Mouse (Mus musculus) MEL (cell line): Measurements from ENCODE around the gene Ucp2. TPM values are rescaled to one million over a fixed set of nuclear protein-coding genes. Genes with fewer than 3 reads are reported as not detected.

Experiments
- DNase-seq: peaks from one replicate; pipeline ENCODE4 v3.0.0; 2011; ENCODE audit warnings: low read depth, low spot score
- H3K27ac ChIP-seq: 2 replicates; pipeline ENCODE4 v1.5.1; 2012; ENCODE audit warnings: low read depth, mild to moderate bottlenecking, control low read depth, low read length, moderate library complexity; ENCODE audit not compliant: control insufficient read depth
- H3K27me3 ChIP-seq, 2 experiments: fragments of 150-350 bp in 1 of 2; sonication (generic) in 1 of 2; 2 replicates each; pipeline ENCODE4 v1.6.1; 2012; ENCODE audit warnings: low read length in 2 of 2, mild to moderate bottlenecking in 2 of 2, improper control_type of control experiment in 1 of 2, moderate library complexity in 1 of 2; ENCODE audit not compliant: insufficient read depth in 2 of 2, control insufficient read depth in 1 of 2
- H3K36me3 ChIP-seq, 2 experiments: 2 replicates each; pipeline ENCODE4 v1.6.1; 2012 to 2014; ENCODE audit warnings: low read length in 2 of 2, improper control_type of control experiment in 1 of 2, inconsistent platforms in 1 of 2, mild to moderate bottlenecking in 1 of 2; ENCODE audit not compliant: insufficient read depth in 2 of 2, control insufficient read depth in 1 of 2
- H3K4me1 ChIP-seq, 2 experiments: fragments of 150-350 bp in 1 of 2; sonication (generic) in 1 of 2; 2 replicates each; pipeline ENCODE4 v1.6.1; 2012; ENCODE audit warnings: low read length in 2 of 2, improper control_type of control experiment in 1 of 2, mild to moderate bottlenecking in 1 of 2; ENCODE audit not compliant: insufficient read depth in 2 of 2, control insufficient read depth in 1 of 2
- H3K4me3 ChIP-seq, 2 experiments: fragments of 150-350 bp in 1 of 2; sonication (generic) in 1 of 2; 2 replicates each; pipeline ENCODE4 v1.5.1; 2012; ENCODE audit warnings: low read depth in 2 of 2, low read length in 2 of 2, mild to moderate bottlenecking in 2 of 2, moderate library complexity in 2 of 2, control low read depth in 1 of 2, improper control_type of control experiment in 1 of 2; ENCODE audit not compliant: control insufficient read depth in 1 of 2, insufficient read depth in 1 of 2
- H3K79me2 ChIP-seq: 2 replicates; pipeline ENCODE4 v1.6.1; 2012; ENCODE audit warnings: mild to moderate bottlenecking, low read length, moderate library complexity; ENCODE audit not compliant: control insufficient read depth, poor library complexity, insufficient read depth
- H3K9ac ChIP-seq: 2 replicates; pipeline ENCODE4 v1.6.1; 2012; ENCODE audit warnings: low read depth, mild to moderate bottlenecking, control low read depth, low read length, moderate library complexity; ENCODE audit not compliant: control insufficient read depth, poor library complexity, severe bottlenecking
- H3K9me3 ChIP-seq: fragments of 150-350 bp; sonication (generic); replicated peaks from 2 replicates; pipeline ENCODE4 v1.6.1; 2012; ENCODE audit warnings: mild to moderate bottlenecking, low read length, improper control_type of control experiment, moderate library complexity; ENCODE audit not compliant: insufficient read depth
- CHD2 ChIP-seq: IDR thresholded peaks from 2 replicates; pipeline ENCODE4 v1.6.1; 2011; ENCODE audit warnings: low read length, improper control_type of control experiment
- CTCF ChIP-seq, 3 experiments: IDR thresholded peaks in 2 of 3; conservative IDR thresholded peaks in 1 of 3; 2 replicates each; pipeline ENCODE4 v1.5.1; 2011 to 2012; ENCODE audit warnings: low read length in 3 of 3, low read depth in 2 of 3, mild to moderate bottlenecking in 2 of 3, improper control_type of control experiment in 1 of 3, inconsistent platforms in 1 of 3, mixed read lengths in 1 of 3, moderate library complexity in 1 of 3; ENCODE audit not compliant: control insufficient read depth in 1 of 3, insufficient read depth in 1 of 3, poor library complexity in 1 of 3, severe bottlenecking in 1 of 3
- ELF1 ChIP-seq: IDR thresholded peaks from 2 replicates; pipeline ENCODE4 v1.6.1; 2014; ENCODE audit warnings: low read depth, mild to moderate bottlenecking, inconsistent platforms, low read length, improper control_type of control experiment, moderate library complexity
- EP300 ChIP-seq, 2 experiments: IDR thresholded peaks; 2 replicates each; pipeline ENCODE4 v1.6.1; 2011; ENCODE audit warnings: improper control_type of control experiment in 2 of 2, low read length in 2 of 2, low read depth in 1 of 2, mild to moderate bottlenecking in 1 of 2
- ETS1 ChIP-seq: IDR thresholded peaks from 2 replicates; pipeline ENCODE4 v1.6.1; 2012; ENCODE audit warnings: low read depth, mild to moderate bottlenecking, inconsistent platforms, low read length, improper control_type of control experiment, moderate library complexity
- HCFC1 ChIP-seq: IDR thresholded peaks from 2 replicates; pipeline ENCODE4 v1.6.1; 2012; ENCODE audit warnings: low read depth, mild to moderate bottlenecking, inconsistent platforms, low read length, improper control_type of control experiment, moderate library complexity
- MAFK ChIP-seq: IDR thresholded peaks from 2 replicates; pipeline ENCODE4 v1.6.1; 2011; ENCODE audit warnings: low read depth, mild to moderate bottlenecking, low read length, improper control_type of control experiment, borderline replicate concordance
- MYC ChIP-seq: IDR thresholded peaks from 2 replicates; pipeline ENCODE4 v1.6.1; 2011; ENCODE audit warnings: low read depth, mild to moderate bottlenecking, low read length, improper control_type of control experiment, moderate library complexity
- NELFE ChIP-seq: IDR thresholded peaks from 2 replicates; pipeline ENCODE4 v1.6.1; 2011; ENCODE audit warnings: low read depth, low read length, improper control_type of control experiment
- NRF1 ChIP-seq: IDR thresholded peaks from 2 replicates; pipeline ENCODE4 v1.6.1; 2014; ENCODE audit warnings: low read depth, mild to moderate bottlenecking, inconsistent platforms, low read length, improper control_type of control experiment, moderate library complexity; ENCODE audit not compliant: poor library complexity, insufficient read depth, severe bottlenecking
- TBP ChIP-seq: IDR thresholded peaks from 2 replicates; pipeline ENCODE4 v1.8.0; 2011; ENCODE audit warnings: low read depth, low read length, improper control_type of control experiment
- ZMIZ1 ChIP-seq: IDR thresholded peaks from 2 replicates; pipeline ENCODE4 v1.6.1; 2012; ENCODE audit warnings: low read depth, mild to moderate bottlenecking, inconsistent platforms, low read length, improper control_type of control experiment, moderate library complexity
- ZNF384 ChIP-seq: IDR thresholded peaks from 2 replicates; pipeline ENCODE4 v1.6.1; 2012; ENCODE audit warnings: low read depth, mild to moderate bottlenecking, inconsistent platforms, low read length, improper control_type of control experiment
- polyA plus RNA-seq, 2 experiments: library from polyadenylated mRNA; stranded (reverse) in 1 of 2; unstranded in 1 of 2; fragments of >175 nt in 1 of 2; fragments of >200 nt in 1 of 2; gene quantifications; 2 replicates each; pipeline versions ENCODE4 v1.2.1 to v1.2.4; 2012; ENCODE audit warnings: low replicate concordance in 2 of 2, low read depth in 1 of 2; ENCODE audit not compliant: insufficient read length in 2 of 2, insufficient read depth in 1 of 2, missing spikeins in 1 of 2
- total RNA-seq: library from RNA; depleted of rRNA; stranded (reverse); fragments of 300-350 nt; gene quantifications from 2 replicates; pipeline ENCODE4 v1.2.3, GENCODE M21; 2012

Ucp2 gene
- total and polyA plus RNA-seq, 3 experiments = 139 to 724 TPM; not detected in 1

- no peaks in the 10 kb centered on the region for H3K27me3 ChIP-seq
- TF ChIP-seq CTCF (IDR thresholded peaks at IDR 0.05 in 2 of 3, conservative IDR thresholded peaks at IDR 0.05 in 1 of 3; ENCODE audit: control insufficient read depth in 1 of 3, insufficient read depth in 1 of 3, low read depth in 2 of 3, low read length in 3 of 3, poor library complexity in 1 of 3, severe bottlenecking in 1 of 3) = peak in 2 of 3 experiments; percentile 19 to 25; a peak in 3 of 6 replicates
- TF ChIP-seq MYC = no peak
- TF ChIP-seq, all 39 proteins: peak for 1
- Histone ChIP-seq H3K9me3 (no peaks in the 10 kb centered on the region), H3K27ac (no peak overlapping the region), H3K79me2 (no peaks in the 10 kb centered on the region), H3K4me3 (no peak overlapping the region), H3K36me3 (peaks cover 0 to 3% of the 10 kb centered on the region in 2 experiments; a peak in 2 of 4 replicates), H3K4me1 (peaks cover 0 to 9% of the 10 kb centered on the region in 2 experiments; a peak in 2 of 4 replicates), H3K9ac (no peak overlapping the region)
- no peak for DNase-seq
Measured at GRCm38 (mm10) chr7:100522222-100522621, 29.1 kb downstream of the Ucp2 start.

- TF ChIP-seq TBP (no peak), ZNF384 (0 out of 2 replicates have a peak, but pooled peaks have one; percentile 44), EP300 (IDR thresholded peaks at IDR 0.05; ENCODE audit: low read depth in 1 of 2, low read length in 2 of 2) (peak; percentile 46 to 58; a peak in 3 of 4 replicates)
- Histone ChIP-seq H3K79me2 (no peaks in the 10 kb centered on the region), H3K27me3 (no peaks in the 10 kb centered on the region), H3K36me3 (peaks cover 0 to 3% of the 10 kb centered on the region in 2 experiments; a peak in 2 of 4 replicates), H3K4me3 (peak overlapping the region; percentile 18 to 19; a peak in 2 of 4 replicates), H3K27ac (peak overlapping the region; percentile 4; the same call in 1 of the 2 replicates), H3K9me3 (no peaks in the 10 kb centered on the region), H3K4me1 (peaks cover 0 to 9% of the 10 kb centered on the region in 2 experiments; a peak in 2 of 4 replicates), H3K9ac (peak overlapping the region; percentile 4)
- DNase-seq = peak; percentile 64
Measured at GRCm38 (mm10) chr7:100524669-100525068, 31.5 kb downstream of the Ucp2 start.

GRCm38 (mm10) chr7:100530766-100531165 is 37.6 kb downstream of the Ucp2 start:
- Histone ChIP-seq H3K27me3 (no peaks in the 10 kb centered on the region), H3K4me1 (peaks cover 3 to 12% of the 10 kb centered on the region in 2 experiments), H3K9ac (no peak overlapping the region), H3K9me3 (no peaks in the 10 kb centered on the region), H3K36me3 (peaks cover 0 to 5% of the 10 kb centered on the region in 2 experiments; a peak in 2 of 4 replicates), H3K79me2 (no peaks in the 10 kb centered on the region), H3K4me3 (no peak overlapping the region), H3K27ac (no peak overlapping the region)
- no peak for TF ChIP-seq NELFE
- TF ChIP-seq CHD2 = no peak
- no peak for TF ChIP-seq HCFC1
- TF ChIP-seq MAFK = no peak
- no peak for TF ChIP-seq MYC
- no peak for TF ChIP-seq ETS1
- TF ChIP-seq CTCF (IDR thresholded peaks at IDR 0.05 in 2 of 3, conservative IDR thresholded peaks at IDR 0.05 in 1 of 3; ENCODE audit: control insufficient read depth in 1 of 3, insufficient read depth in 1 of 3, low read depth in 2 of 3, low read length in 3 of 3, poor library complexity in 1 of 3, severe bottlenecking in 1 of 3) = no peak
- TF ChIP-seq ELF1 = no peak
- no peak for TF ChIP-seq ZMIZ1
- TF ChIP-seq NRF1 = no peak
- no peak for DNase-seq
